Mouse (Mus musculus) embryonic fibroblast, embryonic 13.5 days (primary cell): ENCODE results near the gene Gm26620.

ENCODE experiments used
- CTCF ChIP-seq: IDR thresholded peaks from 2 replicates; pipeline ENCODE4 v1.5.1; 2011; ENCODE audit warnings: mild to moderate bottlenecking, control low read depth, low read length, moderate library complexity, borderline replicate concordance; ENCODE audit not compliant: insufficient read depth
- POLR2A ChIP-seq: IDR thresholded peaks from 2 replicates; pipeline ENCODE4 v1.6.1; 2011; ENCODE audit warnings: low read depth, mild to moderate bottlenecking, control low read depth, low read length, moderate library complexity

- TF ChIP-seq CTCF, result no peak
- TF ChIP-seq POLR2A, result no peak
Observed at GRCm38 (mm10) chr1:170908341-170908740, 23.5 kb downstream of the Gm26620 start.
